10 mouse cellular contexts compared by ENCODE assay signal in genomic region chr9:31914871-31915270, GRCm38 (mm10). TPM values are rescaled to one million over a fixed set of nuclear protein-coding genes. Genes with fewer than 3 reads are reported as not detected.
A peak's percentile ranks its signal among the peaks of the same experiment; 100 is the strongest.
DNase-seq lines count a peak whose midpoint lies in the region; ATAC-seq and TF ChIP-seq lines count a peak whose summit lies in the region.
"Had no signal": no experiment of that assay in that cellular context is flagged by ENCODE, and none has a peak within 500 bp of the region (broad histone marks: within the 10 kb centered on the region; RNA-seq: fewer than 3 reads in every experiment).

No protein-coding gene starts in this region.

- intact Hi-C loops in gastrocnemius, postnatal 14 days (cut with DNase I; ENCODE audit: low total_unique reads), result no loop called here
- intact Hi-C loops in gastrocnemius, postnatal 36 days (cut with DNase I), result loop anchor here (5.0 kb wide), 2 partner anchors 338 to 358 kb away; no protein-coding TSS in a partner anchor
- intact Hi-C loops in left cerebral cortex, postnatal 14 days (cut with DNase I), result loop anchor here (5.0 to 10.0 kb wide), 3 partner anchors 58 to 353 kb away; no protein-coding TSS in a partner anchor

- peaks cover 90% of the 10 kb centered on the region for H3K27me3 ChIP-seq in E14TG2a.4 (ENCODE audit: insufficient read depth, low read length)
- H3K27me3 ChIP-seq in embryonic facial prominence, embryonic 10.5 days (replicated peaks; ENCODE audit: low read depth, poor library complexity, severe bottlenecking), result peaks cover 100% of the 10 kb centered on the region
- peaks cover 81% of the 10 kb centered on the region for H3K27me3 ChIP-seq in hindbrain, embryonic 11.5 days (ENCODE audit: control insufficient read depth, insufficient read depth, low read length)
- peaks cover 89% of the 10 kb centered on the region for H3K27me3 ChIP-seq in midbrain, embryonic 14.5 days (ENCODE audit: control insufficient read depth, insufficient read depth, low read length)

- peak overlapping the region; percentile 88 for H3K4me3 ChIP-seq in E14TG2a.4 (replicated peaks; ENCODE audit: low read length)
- peak overlapping the region; percentile 68 for H3K4me3 ChIP-seq in embryonic facial prominence, embryonic 10.5 days
- H3K4me3 ChIP-seq in hindbrain, embryonic 11.5 days (ENCODE audit: low read depth, low read length), result no peak overlapping the region
- peak overlapping the region; percentile 7 for H3K4me3 ChIP-seq in midbrain, embryonic 14.5 days (replicated peaks; ENCODE audit: low read depth, low read length)
- H3K4me3 ChIP-seq: myocyte had no signal

- peaks cover 25% of the 10 kb centered on the region for H3K4me1 ChIP-seq in E14TG2a.4 (replicated peaks; ENCODE audit: low read depth, low read length)
- H3K4me1 ChIP-seq in embryonic facial prominence, embryonic 10.5 days, result peaks cover 33% of the 10 kb centered on the region
- H3K4me1 ChIP-seq in hindbrain, embryonic 11.5 days (replicated peaks; ENCODE audit: control insufficient read depth, insufficient read depth, low read length), result 0 out of 2 replicates have a peak, but pooled peaks cover 2% of the 10 kb centered on the region
- peaks cover 16% of the 10 kb centered on the region; the same call in 1 of the 2 replicates for H3K4me1 ChIP-seq in midbrain, embryonic 14.5 days (ENCODE audit: control insufficient read depth, insufficient read depth, low read length)

- H3K4me2 ChIP-seq in hindbrain, embryonic 11.5 days (replicated peaks; ENCODE audit: low read depth, low read length), result peak overlapping the region; percentile 20; the same call in 1 of the 2 replicates
- peak overlapping the region; percentile 100 for H3K4me2 ChIP-seq in midbrain, embryonic 14.5 days (ENCODE audit: low read length)

- H3K9ac ChIP-seq in hindbrain, embryonic 11.5 days (ENCODE audit: low read depth, low read length), result no peak overlapping the region
- H3K9ac ChIP-seq in midbrain, embryonic 14.5 days (replicated peaks; ENCODE audit: low read length), result no peak overlapping the region

- WGBS in embryonic facial prominence, embryonic 10.5 days, result under 1% methylated on average over 34 of the region's 34 CpGs
- WGBS in hindbrain, embryonic 11.5 days, result under 1% methylated on average over 34 of the region's 34 CpGs
- under 1% methylated on average over 34 of the region's 34 CpGs for WGBS in midbrain, embryonic 14.5 days

- TF ChIP-seq CTCF in E14TG2a.4 (conservative IDR thresholded peaks at IDR 0.05; ENCODE audit: low read length), result no peak

- no peaks in the 10 kb centered on the region for H3K36me3 ChIP-seq in E14TG2a.4 (ENCODE audit: insufficient read depth, low read length)
- H3K36me3 ChIP-seq in embryonic facial prominence, embryonic 10.5 days (replicated peaks), result no peaks in the 10 kb centered on the region
- H3K36me3 ChIP-seq in hindbrain, embryonic 11.5 days (ENCODE audit: control insufficient read depth, insufficient read depth, low read length), result no peaks in the 10 kb centered on the region
- H3K36me3 ChIP-seq in midbrain, embryonic 14.5 days (ENCODE audit: control insufficient read depth, insufficient read depth, low read length), result no peaks in the 10 kb centered on the region
- H3K36me3 ChIP-seq: G1E had no signal

- no peaks in the 10 kb centered on the region for H3K9me3 ChIP-seq in E14TG2a.4 (ENCODE audit: low read length)
- H3K9me3 ChIP-seq in embryonic facial prominence, embryonic 10.5 days, result no peaks in the 10 kb centered on the region
- H3K9me3 ChIP-seq in hindbrain, embryonic 11.5 days (ENCODE audit: control insufficient read depth, low read length), result no peaks in the 10 kb centered on the region
- no peaks in the 10 kb centered on the region for H3K9me3 ChIP-seq in midbrain, embryonic 14.5 days (ENCODE audit: control insufficient read depth, low read length)

- ATAC-seq in hindbrain, embryonic 11.5 days (ENCODE audit: low FRiP score), result no peak
- no peak for ATAC-seq in midbrain, embryonic 14.5 days (ENCODE audit: low FRiP score, low TSS enrichment)

- H3K27ac ChIP-seq in embryonic facial prominence, embryonic 10.5 days (replicated peaks), result no peak overlapping the region
- no peak overlapping the region for H3K27ac ChIP-seq in hindbrain, embryonic 11.5 days (ENCODE audit: low read depth, low read length)
- H3K27ac ChIP-seq in midbrain, embryonic 14.5 days (replicated peaks; ENCODE audit: low read depth, low read length), result no peak overlapping the region

- peak; percentile 12 for DNase-seq in gastrocnemius, postnatal 14 days
- no peak for DNase-seq in gastrocnemius, postnatal 36 days
- DNase-seq in embryonic facial prominence, embryonic 10.5 days (ENCODE audit: low spot score), result peak; percentile 71
- DNase-seq in hindbrain, embryonic 11.5 days (ENCODE audit: low spot score), result peak; percentile 62
- peak; percentile 68 for DNase-seq in midbrain, embryonic 14.5 days
- no peak for DNase-seq in cerebellum, adult 18-20 months
- no peak for DNase-seq in left cerebral cortex, postnatal 14 days (ENCODE audit: low spot score in 2 of 2)

RNA-seq across cellular contexts. Expression of gene Barx2, which starts 1.6 kb away (rescaled TPM):
- total RNA-seq in gastrocnemius, postnatal 14 days (2021), result 10 to 100 TPM; 12.7 to 15.3 TPM
- total RNA-seq in gastrocnemius, postnatal 36 days (2021), result 10 to 100 TPM in 1 of 2 experiments, 1 to 10 TPM in 1; 8.1 to 10.3 TPM
- 0.60 and 0.72 TPM in 2 replicates for polyA plus RNA-seq in embryonic facial prominence, embryonic 10.5 days (2016; fragmentation: Nextera tagmentation; extraction: Ambion mirVana)
- not detected in 2 replicates for polyA plus RNA-seq in hindbrain, embryonic 11.5 days (2014; fragmentation: Nextera tagmentation; extraction: Ambion mirVana)
- polyA plus RNA-seq in midbrain, embryonic 14.5 days (2014; fragmentation: Nextera tagmentation; extraction: Ambion mirVana), result 0.11 and 0.28 TPM in 2 replicates
- total RNA-seq in left cerebral cortex, postnatal 14 days (2021), result 1 to 10 TPM; 7.8 to 9.0 TPM
- polyA plus RNA-seq: G1E had no signal

Comparison
In these comparisons a context has a peak if more than half of its experiments do, and no peak if none do; other contexts are left out.
1. DNase-seq: peak in gastrocnemius, postnatal 14 days (single experiment), embryonic facial prominence, embryonic 10.5 days (single experiment), hindbrain, embryonic 11.5 days (single experiment) and midbrain, embryonic 14.5 days (single experiment); none in gastrocnemius, postnatal 36 days (0 of 2), cerebellum, adult 18-20 months (0 of 2) and left cerebral cortex, postnatal 14 days (0 of 2).